Mouse (Mus musculus): ENCODE data around the gene Fscn1.

Gene Fscn1

DNA sequence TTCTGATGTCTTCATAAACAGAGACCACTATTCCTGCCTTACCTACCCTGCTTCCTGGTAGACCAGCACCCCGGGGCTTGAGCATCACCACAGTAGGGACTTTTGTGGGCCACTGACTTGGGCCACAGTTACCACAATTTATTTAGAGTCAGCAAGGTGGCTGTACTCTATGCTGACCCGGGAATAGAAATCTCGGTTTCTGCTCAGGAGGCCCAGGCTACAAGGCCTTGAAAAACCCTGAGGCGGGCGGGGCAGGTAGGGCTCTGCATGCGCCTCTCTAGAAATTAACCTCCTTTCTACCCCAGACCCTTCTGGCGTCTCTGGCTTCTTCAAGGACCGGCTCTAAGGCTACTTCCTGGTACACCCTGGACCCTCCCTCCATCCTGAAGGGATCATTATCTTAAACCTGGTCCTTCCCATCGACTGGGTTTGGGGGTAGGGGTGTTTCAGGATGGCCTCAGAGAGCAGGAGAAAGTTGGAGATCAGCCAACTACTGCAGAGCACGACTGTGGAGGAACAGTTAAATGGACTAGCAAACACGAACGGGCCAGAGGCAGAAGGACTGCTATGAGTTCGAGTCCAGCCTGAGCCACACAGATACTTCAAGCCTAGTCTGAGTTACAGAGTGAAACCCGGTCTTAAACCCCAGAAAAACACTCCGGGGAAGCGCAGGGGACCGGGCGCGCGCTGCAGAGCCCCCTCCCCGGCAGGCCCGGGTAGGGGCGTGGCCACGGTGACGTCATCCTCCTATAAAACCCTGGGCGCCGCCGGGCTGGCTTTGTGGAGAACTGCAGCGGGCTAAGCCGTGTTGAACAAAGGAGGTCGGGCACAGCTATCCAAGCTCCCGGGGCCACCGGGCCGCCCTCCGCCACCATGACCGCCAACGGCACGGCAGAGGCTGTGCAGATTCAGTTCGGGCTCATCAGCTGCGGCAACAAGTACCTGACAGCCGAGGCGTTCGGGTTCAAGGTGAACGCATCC is at the start of gene Fscn1:
Gene Fscn1 (plus strand): TSS at position 768 of the 981 bp plus-strand sequence.
- peak; percentile 38 to 65 for DNase-seq

- DNase-seq, result no peak
Observed at GRCm38 (mm10) chr5:142911629-142912028, 48.5 kb upstream of the Fscn1 start.

- DNase-seq, result no peak
Observed at GRCm38 (mm10) chr5:142912320-142912719, 47.8 kb upstream of the Fscn1 start.

DNA sequence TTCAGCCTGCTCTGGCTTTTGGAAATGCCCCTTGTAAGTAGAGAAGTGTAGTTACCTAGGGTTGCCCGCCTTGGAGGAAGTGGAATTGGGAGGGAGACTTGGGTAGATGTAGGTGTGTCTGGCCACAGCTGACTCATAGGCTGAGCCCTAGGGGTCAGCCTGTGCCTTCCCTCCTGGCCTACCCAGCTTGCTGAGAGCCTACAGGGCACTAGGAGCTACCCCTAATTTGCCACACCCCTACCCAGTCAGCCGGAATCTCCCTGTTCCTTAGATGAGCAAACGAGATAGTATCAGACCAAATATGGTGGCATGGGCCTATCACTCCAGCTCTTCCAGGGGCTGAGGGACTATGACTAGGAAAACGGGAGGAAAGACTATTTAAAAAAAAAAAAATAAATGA is 47.4 kb upstream of the Fscn1 start:
- DNase-seq, result no peak

DNA sequence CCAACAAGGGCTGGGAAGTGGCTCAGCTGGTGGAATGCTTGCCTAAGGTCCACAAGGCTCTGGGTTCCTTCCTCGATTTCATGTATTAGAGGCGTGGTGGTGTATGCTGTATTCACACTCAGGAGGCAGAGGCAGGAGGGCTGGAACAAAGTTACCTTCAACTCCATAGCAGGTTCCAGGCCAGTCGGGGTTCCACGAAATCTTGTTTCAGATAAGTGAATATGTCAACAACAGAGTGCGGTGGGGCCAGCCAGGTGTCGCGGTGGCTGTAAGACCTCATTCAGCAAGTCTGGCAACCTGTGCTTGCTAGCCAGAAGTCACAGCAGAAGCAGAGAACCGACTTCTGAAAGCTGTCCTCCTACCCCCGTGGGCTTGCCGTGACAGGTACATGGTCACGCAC is 44.9 kb upstream of the Fscn1 start:
- DNase-seq, result no peak

- no peak for DNase-seq
Observed at GRCm38 (mm10) chr5:142916593-142916992, 43.5 kb upstream of the Fscn1 start.

- no peak for DNase-seq
Observed at GRCm38 (mm10) chr5:142917402-142917801, 42.7 kb upstream of the Fscn1 start.

DNA sequence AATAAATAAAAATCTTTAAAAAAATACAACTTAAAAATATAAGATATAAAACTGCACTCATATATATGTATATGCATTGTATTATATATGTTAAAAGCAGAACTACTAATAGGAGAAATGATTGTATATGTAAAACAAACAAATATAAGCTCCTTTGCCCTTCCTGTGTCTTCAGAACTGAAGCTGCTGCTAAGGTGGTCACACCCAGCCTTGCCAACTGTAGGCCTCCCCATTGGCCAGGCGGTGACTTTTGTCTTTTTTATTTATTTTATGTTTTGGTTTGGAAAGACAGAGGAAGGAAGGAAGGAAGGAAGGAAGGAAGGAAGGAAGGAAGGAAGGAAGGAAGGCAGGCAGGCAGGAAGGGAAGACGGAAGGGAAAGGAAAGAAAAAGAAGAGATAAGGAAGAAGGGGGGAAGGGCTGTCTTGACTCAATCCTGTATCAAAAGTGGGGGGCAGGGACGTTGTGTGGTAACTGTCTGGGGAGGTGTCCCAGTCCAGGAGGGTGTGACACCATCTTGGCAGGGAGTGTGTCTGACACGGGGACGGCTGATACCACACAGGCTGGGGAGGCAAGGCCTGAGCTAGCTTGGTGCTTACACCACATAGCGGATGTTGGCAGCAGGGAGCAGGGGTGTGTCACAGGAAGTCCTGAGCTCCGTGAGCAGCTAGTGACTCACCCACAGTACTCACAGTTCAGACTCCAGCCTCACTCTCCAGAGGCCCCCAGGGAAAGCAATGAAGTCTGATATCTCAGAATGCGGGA is 39.7 kb upstream of the Fscn1 start:
- DNase-seq, result no peak

- no peak for DNase-seq
Observed at GRCm38 (mm10) chr5:142921074-142921459, 39.1 kb upstream of the Fscn1 start.

GRCm38 (mm10) chr5:142922251-142922650 is 37.9 kb upstream of the Fscn1 start:
- DNase-seq, result no peak

- no peak for DNase-seq
Observed at GRCm38 (mm10) chr5:142923781-142924180, 36.4 kb upstream of the Fscn1 start.

- DNase-seq, result no peak
Observed at GRCm38 (mm10) chr5:142924336-142924959, 35.7 kb upstream of the Fscn1 start.

DNA sequence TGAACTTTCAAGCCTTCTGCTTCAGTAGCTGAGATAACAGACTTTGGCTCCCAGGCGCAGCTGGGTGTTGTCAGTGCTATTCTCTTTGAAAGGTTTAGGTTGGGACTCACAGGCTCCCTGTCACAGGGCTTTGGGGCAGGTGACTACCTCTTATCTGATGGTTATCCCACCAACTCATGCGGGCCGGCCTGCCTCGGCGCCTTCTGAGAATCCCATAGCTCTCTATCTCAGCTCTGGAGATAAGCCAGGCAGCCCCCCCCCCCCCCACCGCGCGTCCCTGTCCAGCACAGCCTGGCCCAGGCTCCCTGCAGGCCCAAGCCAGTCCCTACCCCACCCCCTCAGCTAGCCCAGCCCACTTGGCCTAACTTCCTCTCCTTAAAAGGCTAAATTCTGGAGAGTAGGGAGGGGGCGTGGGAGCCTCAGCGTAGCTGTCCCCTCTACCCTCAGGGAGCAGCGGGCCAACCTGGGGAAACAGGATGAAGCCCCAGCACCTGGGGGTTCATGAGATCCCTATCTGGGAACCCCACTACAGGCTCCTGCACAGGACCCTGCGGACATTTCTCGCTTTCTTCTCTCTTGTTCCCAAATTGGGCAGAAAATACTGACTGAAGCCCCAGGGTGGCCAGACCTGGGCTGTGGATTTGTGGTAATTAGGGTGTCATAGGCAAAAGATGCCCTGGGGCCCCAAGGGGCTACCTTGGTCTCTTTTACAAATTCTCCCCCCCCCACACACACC is 33.8 kb upstream of the Fscn1 start:
- DNase-seq, result no peak

GRCm38 (mm10) chr5:142926940-142927228 is 33.3 kb upstream of the Fscn1 start:
- no peak for DNase-seq

DNA sequence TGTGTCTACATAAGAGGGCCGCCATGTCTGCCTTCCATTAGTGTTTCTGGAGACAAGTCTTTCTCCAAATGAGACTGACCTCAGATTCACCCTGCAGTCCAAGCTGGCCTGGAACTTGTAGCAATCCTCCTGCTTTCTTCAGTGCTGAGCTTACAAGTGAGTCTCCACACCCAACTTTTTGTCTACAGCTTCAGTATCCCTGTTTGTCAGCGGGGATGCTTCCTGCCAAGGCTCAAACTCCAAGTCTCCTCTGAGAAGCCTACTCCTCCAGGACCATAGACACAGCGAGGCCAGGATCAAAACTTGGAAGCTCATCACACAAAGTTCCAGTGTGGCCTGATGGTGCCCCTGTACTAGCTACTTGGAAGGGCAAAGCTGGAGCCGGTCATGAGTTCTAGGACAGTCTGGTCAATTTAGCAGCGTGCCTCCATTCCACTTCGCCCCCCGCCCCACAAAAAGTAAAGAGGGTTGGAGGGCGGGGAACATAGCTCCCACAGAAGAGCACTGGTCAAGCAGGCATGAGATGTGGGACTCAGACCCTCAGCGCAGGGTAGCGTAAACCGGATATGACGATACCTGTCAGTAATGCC is 32.7 kb upstream of the Fscn1 start:
- DNase-seq, result no peak

- DNase-seq, result peak in 1 of 2 experiments; percentile 27
Observed at GRCm38 (mm10) chr5:142928749-142929399, 31.3 kb upstream of the Fscn1 start.

- no peak for DNase-seq
Observed at GRCm38 (mm10) chr5:142929400-142929752, 30.8 kb upstream of the Fscn1 start.

- no peak for DNase-seq
Observed at GRCm38 (mm10) chr5:142931241-142931745, 28.9 kb upstream of the Fscn1 start.

DNA sequence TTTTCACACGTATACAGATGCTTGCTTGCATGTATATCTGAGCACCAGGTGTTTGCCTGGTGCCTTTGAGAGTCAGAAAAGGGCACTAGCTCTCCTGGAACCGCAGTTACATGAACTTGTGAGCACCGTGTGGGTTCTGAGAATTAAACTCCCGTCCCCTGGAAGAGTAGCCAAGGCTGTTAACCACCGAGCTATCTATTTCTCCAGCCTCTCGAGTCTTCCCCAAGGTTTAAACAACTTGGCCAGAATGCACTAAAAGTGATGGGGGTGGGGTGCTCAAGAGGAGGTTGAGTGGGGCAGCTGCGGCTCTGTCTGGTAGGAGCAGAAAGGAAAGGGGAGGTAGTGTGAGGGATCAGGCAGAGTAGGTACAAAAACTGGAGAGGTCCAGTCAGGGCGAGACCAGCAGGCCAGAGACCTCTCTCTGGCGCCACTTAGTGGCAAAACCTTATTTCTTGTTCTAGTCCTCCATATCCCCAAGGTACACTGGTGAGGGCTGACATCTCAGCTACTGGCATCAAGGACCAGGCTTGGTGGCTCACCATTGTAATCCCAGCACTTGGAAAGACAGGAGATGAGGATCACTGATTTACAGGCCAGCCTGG is 28.0 kb upstream of the Fscn1 start:
- DNase-seq, result peak; percentile 89

- peak in 1 of 2 experiments; percentile 46 for DNase-seq
Observed at GRCm38 (mm10) chr5:142932731-142933130, 27.4 kb upstream of the Fscn1 start.

DNA sequence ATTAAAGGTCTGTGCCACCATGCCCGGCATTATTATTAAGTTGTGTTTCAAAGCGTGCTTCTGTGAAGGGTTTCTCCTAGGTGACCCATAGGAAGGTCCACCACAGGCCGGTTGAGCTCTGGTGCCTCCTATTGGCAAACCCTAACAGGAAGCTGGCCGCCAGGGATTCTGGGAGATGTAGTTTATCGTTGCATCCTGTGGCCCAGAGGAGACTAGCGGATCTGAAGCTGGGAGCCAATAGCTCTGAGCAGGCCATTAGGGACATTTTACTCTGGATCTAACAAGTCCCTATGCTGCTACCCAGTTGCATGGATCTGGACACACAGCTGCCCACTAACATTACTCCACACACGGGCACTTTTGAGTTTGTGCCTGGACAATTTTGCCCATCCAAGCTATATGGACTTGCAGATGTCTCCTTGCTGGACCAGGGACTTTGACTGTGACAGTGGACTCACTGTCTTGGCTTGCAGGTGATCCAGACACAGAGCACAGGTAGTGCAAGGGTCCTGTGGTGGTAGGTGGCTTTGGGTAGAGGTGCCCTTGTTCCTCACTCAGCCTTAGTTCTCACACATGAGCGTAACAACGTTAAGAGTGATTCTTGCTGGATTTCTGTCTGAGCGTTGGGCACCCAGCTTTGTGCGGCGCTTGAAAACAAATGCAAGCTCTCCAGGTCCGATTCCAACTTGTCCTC is 24.4 kb upstream of the Fscn1 start:
- peak; percentile 84 to 93 for DNase-seq

All from cerebellum, adult 18-20 months (tissue).